Mouse (Mus musculus): ENCODE measurements at regions not wholly inside any gene's neighbourhood (a gene's known extent, or its start where the extent isn't known, plus 50 kb on each side); places are given as distances from the start of the nearest gene placed in this dataset.

DNA sequence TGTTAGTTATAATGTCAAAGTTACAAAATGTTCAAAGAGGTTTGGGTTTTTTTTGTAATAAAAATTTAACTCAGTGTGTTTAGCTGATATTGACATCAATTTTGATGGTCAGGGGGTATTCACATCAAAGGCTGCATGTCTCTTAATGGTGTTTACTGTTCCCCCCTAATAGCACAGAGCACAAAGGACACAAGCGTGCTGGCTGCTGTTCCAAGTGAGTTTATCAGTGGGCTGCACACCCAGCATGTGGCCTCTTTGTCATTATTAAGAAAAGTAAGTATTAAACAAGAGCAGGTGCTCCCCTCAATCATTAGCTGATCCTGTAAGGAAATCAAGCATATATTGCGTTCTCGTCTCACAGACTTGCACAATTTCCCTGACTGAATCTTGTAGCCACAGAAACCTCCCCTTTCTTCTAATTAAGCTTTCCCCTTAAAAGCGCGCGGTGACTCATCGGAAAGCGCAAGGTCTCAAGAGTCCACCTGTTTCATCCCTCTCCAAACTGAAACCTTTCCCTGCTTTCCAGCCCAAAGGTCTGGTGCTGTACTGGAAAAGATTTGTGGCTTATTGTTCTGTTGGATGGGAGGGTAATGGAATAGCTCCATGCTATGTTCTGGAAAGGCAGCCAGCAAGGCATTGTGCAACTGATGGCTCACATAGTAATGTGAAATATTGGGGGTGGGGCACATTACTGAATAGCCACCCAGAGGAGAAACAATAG, 276.8 kb downstream of the Qdpr start:
- no peak for TF ChIP-seq CTCF (IDR thresholded peaks at IDR 0.05; ENCODE audit: control insufficient read depth, insufficient read depth, low read length)
- no peak for TF ChIP-seq POLR2A (IDR thresholded peaks at IDR 0.05; ENCODE audit: borderline replicate concordance, control insufficient read depth, low read depth, low read length)
